Mouse (Mus musculus): ENCODE results near the gene Kcna7.
A peak's percentile ranks its signal among the peaks of the same experiment; 100 is the strongest.
"Not testable (repeated sequence)": the region's sequence is repeated elsewhere in the genome, so short reads cannot be mapped to it uniquely, and the experiment has no call there.

Gene Kcna7

GRCm38 (mm10) chr7:45395129-45395541, 10.3 kb upstream of the Kcna7 start:
- DNase-seq (ENCODE audit: low spot score in 2 of 2) = peak in 1 of 2 experiments; percentile 69

- peak; percentile 100 for DNase-seq (ENCODE audit: low spot score in 2 of 2)
Observed at GRCm38 (mm10) chr7:45395578-45396336, 9.7 kb upstream of the Kcna7 start, which contains the start of gene Snrnp70. TSS of gene Snrnp70 (minus strand) at chr7:45395742.

- DNase-seq (ENCODE audit: low spot score in 2 of 2) = not testable (repeated sequence)
Observed at GRCm38 (mm10) chr7:45396337-45396775, 9.1 kb upstream of the Kcna7 start.

- no peak for DNase-seq (ENCODE audit: low spot score in 2 of 2)
Observed at GRCm38 (mm10) chr7:45396787-45397186, 8.7 kb upstream of the Kcna7 start.

GRCm38 (mm10) chr7:45401521-45402085, 3.9 kb upstream of the Kcna7 start:
- peak in 1 of 2 experiments; percentile 45 for DNase-seq (ENCODE audit: low spot score in 2 of 2)

- DNase-seq (ENCODE audit: low spot score in 2 of 2) = peak in 1 of 2 experiments; percentile 70
Observed at GRCm38 (mm10) chr7:45403532-45404261, 1.8 kb upstream of the Kcna7 start.

- DNase-seq (ENCODE audit: low spot score in 2 of 2) = peak in 1 of 2 experiments; percentile 58
Observed at GRCm38 (mm10) chr7:45406157-45407156, 1.0 kb downstream of the Kcna7 start.

- peak in 1 of 2 experiments; percentile 43 for DNase-seq (ENCODE audit: low spot score in 2 of 2)
Observed at GRCm38 (mm10) chr7:45407836-45408235, 2.4 kb downstream of the Kcna7 start.

- no peak for DNase-seq (ENCODE audit: low spot score in 2 of 2)
Observed at GRCm38 (mm10) chr7:45408351-45408750, 2.9 kb downstream of the Kcna7 start.

GRCm38 (mm10) chr7:45408949-45409348, 3.5 kb downstream of the Kcna7 start:
- peak in 1 of 2 experiments; percentile 58 for DNase-seq (ENCODE audit: low spot score in 2 of 2)

- DNase-seq (ENCODE audit: low spot score in 2 of 2) = peak in 1 of 2 experiments; percentile 53
Observed at GRCm38 (mm10) chr7:45409497-45410163, 4.2 kb downstream of the Kcna7 start.

GRCm38 (mm10) chr7:45412421-45412820, 7.0 kb downstream of the Kcna7 start:
- peak in 1 of 2 experiments; percentile 49 for DNase-seq (ENCODE audit: low spot score in 2 of 2)

GRCm38 (mm10) chr7:45413113-45413863, 7.8 kb downstream of the Kcna7 start, which contains the start of gene Ntf5:
TSS of gene Ntf5 (plus strand) at chr7:45413695.
- DNase-seq (ENCODE audit: low spot score in 2 of 2) = peak; percentile 60 to 70

- peak in 1 of 2 experiments; percentile 70 for DNase-seq (ENCODE audit: low spot score in 2 of 2)
Observed at GRCm38 (mm10) chr7:45413864-45414739, 8.6 kb downstream of the Kcna7 start.

- no peak for DNase-seq (ENCODE audit: low spot score in 2 of 2)
Observed at GRCm38 (mm10) chr7:45414740-45415224, 9.3 kb downstream of the Kcna7 start.

- DNase-seq (ENCODE audit: low spot score in 2 of 2) = peak in 1 of 2 experiments; percentile 56
Observed at GRCm38 (mm10) chr7:45415636-45416035, 10.2 kb downstream of the Kcna7 start.

- DNase-seq (ENCODE audit: low spot score in 2 of 2) = peak in 1 of 2 experiments; percentile 50
Observed at GRCm38 (mm10) chr7:45417962-45418492, 12.6 kb downstream of the Kcna7 start.
